Mouse (Mus musculus): Measurements from ENCODE around the gene Ipmk.
"Not testable (repeated sequence)": the region's sequence is repeated elsewhere in the genome, so short reads cannot be mapped to it uniquely, and the experiment has no call there.

Ipmk gene

DNA sequence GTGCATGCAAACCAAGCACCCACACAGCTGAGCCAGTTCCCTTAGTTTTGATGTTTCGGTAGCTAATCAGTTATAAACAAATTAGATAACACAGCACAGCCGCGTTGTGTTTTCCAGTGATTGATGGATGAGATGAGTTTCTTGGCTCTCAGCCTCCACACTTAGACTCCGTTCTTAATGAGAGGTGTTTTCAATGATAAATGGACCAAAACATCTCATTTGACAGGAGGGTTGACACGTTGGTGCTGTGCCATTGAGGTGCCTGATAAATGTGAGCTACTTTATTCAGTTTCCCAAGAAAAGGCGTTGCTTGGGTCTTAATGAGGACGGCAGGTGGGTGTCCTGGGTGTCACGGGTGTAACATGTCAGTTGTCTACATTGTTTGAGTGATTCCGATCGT is 79.8 kb downstream of the Ipmk start:
- DNase-seq: no peak

DNA sequence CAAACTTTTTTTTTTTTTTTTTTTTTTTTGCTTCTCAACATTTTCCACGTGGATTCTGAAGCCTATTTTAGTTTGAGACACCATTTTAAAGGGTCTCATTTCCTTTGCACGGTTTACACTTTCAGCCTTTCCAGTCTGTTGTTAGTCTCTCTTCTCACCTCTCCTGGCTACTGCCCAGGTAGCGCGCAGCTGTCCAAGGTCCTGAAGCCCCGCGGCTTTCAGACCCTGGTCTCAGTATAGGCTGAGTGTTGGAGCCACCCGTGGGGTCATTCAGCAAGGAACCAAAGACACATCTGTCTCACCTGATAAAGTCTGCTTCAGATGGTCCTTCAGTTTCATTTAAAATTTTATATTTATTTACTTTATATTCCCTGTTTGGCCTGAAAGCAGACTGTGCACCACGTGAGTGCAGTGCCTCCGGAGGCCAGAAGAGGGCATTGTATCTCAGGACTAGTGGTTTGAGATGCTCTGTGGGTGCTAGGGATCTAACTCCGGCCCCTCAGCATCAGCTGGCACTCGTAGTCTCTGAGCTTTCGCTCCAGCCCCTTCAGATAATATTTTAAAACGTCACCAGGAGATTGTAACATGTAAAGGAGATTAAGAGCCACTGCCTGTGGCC is 80.8 kb downstream of the Ipmk start:
- peak; percentile 36 for DNase-seq

DNA sequence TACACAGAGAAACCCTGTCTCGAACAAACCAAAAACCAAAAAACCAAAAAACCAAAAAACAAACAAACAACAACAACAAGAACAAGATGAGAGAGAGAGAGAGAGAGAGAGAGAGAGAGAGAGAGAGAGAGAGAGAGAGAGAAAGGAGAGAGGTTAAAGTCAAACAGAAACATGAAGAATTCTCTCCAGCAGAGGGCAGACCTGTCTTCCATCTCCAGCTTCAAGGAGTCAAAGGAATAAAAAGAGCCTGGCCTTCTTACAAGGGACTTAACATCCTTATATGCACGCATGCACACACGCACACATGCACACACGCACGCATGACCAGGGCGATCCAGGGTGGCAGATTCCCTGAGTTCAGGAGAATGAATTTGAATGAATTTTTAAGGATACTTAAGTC is 83.1 kb downstream of the Ipmk start:
- no peak for DNase-seq

DNA sequence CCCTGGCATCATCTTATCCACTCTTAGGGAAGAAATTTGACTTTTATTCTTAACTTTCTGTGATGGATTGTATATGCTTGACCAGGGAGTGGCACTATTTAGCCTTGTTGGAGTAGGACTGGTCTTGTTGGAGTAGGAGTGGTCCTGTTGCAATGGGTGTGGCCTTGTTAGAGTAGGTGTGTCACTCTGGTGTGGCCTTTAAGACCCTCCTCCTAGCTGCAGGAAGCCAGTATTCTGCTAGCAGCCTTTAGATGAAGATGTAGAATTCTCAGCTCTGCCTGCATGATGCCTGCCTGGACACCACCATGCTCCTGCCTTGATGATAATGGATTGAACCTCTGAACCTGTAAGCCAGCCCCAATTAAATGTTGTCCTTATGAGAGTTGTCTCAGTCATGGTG is 95.5 kb downstream of the Ipmk start:
- no peak for DNase-seq

DNA sequence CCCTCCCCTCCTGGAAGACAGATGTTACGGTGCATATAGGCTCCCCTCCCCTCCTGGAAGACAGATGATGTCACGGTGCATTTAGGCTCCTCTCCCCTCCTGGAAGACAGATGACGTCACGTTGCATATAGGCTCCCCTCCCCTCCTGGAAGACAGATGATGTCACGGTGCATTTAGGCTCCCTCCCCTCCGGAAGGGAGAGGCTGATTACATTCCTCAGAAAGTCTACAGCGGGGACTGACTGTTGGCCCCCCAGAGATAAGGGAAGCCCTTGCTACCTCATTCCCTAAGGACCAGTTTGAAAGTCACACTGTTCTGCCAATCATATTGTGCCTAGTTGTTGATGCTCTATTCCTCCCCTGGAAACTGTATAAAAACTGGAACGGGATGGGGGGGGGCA is 100.1 kb downstream of the Ipmk start:
- DNase-seq: no peak

DNA sequence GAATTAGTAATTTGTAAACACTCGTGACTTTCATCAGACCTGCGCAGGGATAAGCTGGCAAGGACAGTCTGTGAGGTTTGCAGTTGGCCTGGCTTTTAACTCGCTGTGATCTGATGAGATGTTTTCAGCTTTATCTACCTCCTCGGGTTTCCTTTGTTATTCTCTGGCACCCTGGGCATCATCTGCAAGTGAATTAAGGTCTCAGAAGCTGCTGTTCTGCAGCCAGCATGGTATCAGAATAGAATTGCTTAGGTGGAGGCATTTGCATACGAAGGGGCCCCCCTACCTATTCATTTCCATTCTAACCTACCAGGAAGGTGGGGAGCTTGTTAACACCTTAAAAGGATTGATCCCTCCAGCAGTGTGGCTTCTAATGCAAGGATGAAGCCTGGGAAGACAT is 100.7 kb downstream of the Ipmk start:
- no peak for DNase-seq

DNA sequence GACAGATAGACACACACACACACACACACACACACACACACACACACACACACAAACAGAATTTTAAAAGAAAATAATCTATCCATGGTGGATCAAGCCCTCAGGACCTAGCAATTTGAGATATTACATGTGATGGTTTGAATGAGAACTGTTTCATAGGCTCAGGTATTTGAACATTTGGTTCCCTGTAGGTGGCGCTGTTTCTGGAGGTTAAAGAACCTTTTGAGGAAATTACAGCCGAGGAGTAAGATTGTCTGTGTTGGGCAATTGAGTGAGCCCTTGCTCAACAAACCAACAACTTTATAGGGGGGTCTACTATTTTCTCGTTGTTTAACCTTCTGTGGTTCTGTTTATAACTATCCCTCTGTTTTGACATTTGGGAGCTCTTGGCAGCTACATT is 107.8 kb downstream of the Ipmk start:
- DNase-seq: no peak

DNA sequence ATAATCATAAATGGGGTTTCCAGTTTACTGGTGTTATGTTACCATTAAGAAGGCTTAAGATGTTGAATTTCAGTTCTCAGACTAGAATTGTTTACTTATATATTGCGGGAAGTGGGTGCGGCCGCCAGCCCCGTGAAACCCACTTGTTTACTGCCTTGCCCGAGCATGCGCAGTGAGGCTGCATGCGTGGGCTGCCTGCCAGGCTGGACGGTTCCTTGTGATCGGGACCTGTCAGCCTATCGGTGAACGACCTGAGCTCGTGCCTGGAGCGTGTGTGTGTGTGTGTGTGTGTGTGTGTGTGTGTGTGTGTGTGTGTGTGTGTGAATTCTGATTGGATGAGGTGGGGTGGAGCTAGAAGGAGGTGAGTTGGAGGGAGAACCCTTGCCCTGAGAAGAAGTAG is 114.8 kb downstream of the Ipmk start:
- not testable (repeated sequence) for DNase-seq

DNA sequence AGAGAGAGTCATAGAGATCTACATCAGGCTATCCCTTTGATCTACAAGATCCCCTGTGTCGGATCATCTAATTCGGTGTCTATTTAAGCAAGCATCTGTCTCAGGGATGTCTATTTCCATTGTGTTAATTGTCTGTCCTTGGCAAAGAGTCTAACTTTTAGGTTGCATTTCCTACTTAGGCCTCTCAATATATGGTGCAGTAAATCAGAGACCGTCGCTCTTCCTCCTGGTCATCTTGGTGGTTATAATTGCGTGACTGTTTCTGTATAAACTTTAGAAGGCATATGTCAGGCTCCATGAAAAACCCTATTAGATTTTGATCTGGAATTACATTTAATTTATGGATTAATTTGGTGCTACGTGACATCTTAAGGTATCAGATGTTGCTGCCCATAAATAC is 116.9 kb downstream of the Ipmk start:
- DNase-seq: no peak

DNA sequence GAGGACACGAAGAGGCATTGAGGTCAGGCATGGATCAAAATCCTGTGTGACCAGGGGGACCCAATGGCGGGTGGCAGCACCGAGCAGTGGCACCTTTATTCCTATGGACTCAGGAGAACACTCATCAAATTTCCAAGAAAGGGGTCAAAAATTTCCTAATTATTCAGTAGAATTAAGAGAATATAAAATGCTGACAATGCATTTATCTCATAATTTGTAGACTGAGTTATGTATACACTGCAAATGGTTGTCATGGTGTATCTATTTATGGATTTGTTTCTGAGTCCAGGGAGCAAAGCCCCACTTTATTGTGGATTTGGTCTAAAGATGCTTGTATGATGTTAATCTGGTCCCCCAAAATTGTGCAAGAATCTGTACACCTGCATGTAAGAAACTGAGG is 120.8 kb downstream of the Ipmk start:
- DNase-seq: no peak

DNA sequence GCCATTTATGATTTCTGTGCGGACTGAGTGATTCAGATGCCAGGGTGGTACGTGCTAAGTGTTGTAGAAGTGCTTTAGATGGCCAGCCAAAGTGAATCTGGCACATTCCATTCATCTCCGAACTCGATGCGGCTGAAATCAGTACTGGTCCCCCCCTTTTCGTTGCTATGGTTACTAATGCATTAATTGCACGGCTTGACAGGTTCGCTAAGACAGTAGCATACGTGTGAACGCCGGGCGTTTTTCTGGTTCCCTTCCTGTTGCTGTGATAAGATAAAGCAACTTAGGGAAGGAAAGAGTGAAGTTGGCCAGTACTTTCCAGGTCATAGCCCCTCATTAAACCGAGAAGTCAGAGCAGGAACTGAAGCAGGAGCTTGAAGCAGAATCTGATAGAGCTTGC is 122.2 kb downstream of the Ipmk start:
- DNase-seq: no peak

DNA sequence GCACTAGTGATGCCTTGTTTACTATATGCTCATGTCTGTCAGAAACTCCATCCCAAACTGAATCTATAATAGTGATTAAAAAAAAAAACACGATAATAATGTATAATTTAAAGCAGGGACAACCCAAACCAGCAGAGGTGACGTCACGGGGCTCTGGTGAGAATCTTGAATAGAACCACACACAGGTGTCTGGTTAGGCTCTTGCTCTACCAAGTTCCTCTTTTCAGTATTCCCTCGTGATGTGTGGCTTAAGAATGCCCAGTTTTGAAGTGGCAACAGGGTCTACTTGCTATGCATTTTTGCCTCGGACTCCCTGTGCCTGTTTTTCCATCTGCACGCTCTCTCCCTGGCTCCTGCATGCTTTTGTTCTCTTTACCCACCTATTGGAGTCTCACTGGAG is 124.5 kb downstream of the Ipmk start:
- DNase-seq: no peak

DNA sequence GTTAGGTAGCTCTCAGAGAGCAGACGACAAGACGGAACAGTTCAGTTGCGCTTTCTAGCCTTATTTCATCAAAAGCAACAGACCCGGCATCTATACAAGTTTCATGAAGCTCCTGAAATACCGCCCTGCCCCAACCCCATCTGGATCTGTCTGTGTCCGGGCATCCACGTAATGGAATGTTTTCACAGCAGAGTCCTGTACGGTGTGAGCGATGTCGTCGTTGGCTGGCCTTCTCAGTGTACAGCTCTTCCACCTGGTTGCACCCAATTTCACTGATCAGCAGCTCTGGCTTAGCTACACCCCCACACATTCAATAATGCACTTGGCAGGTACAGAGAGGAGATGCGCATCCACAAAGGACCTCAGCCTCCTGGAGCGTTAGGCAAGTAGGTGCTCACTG is 126.0 kb downstream of the Ipmk start:
- no peak for DNase-seq

DNA sequence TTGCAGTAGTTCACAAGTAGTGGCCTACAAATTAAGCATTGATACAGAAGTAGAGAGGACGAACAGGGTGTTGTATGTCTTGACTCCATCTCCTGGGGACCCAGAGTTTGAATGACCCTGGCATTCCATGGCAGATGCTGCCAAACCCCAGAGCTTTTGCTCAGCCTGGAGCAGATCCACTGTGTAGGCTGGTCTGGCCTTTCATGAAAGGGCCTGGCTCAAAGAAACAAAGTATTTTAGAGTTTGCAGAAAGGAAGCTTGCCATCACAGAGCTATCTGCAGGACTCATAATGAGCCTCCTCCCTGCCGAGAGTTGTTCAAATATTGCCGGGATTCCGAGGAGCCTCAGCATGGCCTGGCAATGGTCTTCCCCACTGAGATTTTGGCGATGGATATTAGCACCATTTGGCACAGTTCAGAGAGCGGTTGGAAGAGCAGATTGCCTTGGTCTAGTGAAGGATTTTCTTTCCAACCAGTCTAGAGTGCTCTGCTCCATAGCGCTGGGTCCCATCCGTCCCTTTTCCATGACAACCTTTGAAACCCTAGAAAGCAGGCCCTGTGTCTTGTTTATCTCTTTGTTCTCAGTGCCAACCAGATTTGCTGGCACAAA is 129.0 kb downstream of the Ipmk start:
- no peak for DNase-seq

DNA sequence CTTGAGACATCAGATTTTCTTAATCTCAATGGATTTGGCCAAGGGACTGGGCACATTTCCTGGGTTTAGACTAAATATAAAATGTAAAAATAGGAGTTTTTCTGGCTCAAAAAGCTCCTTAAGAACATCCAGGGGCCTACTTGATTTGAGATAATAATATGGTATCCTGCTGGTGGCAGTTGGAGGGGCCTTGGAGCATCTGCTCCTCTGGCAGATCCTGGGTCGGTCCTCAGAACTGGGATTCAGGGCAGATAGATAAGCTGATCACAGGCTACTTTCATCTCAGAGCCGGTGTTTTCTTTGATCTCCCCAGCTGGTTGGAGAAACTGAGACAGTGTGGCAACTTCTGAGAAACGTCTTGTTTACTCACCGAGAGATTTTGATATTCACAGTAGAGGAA is 129.6 kb downstream of the Ipmk start:
- no peak for DNase-seq

DNA sequence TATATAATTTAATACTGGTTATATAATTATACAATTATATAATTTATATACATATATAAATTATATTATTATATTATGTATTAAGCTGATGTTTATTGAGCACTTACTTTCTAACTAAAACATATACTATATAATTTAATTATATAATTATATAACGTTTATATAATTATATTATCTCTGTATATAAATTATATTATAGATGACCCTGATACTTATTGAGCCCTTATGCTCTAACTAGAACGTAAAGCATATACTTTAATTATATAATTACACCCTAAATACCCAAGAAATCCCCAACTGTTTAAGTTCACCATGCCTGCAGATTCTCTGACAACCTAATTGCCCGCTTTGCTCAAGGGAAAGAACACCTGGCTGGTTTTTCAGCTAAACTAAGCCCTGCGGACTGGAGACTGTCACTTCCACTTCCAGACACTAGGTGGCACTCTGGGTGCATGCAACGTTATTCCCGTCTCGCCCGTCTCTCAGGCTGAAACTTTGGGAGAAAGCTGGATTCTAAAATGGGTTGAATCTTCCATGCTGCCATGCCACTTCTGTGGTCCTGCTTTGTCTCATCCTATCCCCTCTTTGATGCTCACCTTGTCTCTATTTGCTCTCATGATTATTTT is 132.2 kb downstream of the Ipmk start:
- peak; percentile 81 for DNase-seq

All from embryo, embryonic 11 days (tissue).